Mouse (Mus musculus): ENCODE measurements around the gene Spata20.

- no peak for TF ChIP-seq EP300 (IDR thresholded peaks at IDR 0.05; ENCODE audit: insufficient read depth, low read depth, low read length)
- no peak for TF ChIP-seq CTCF (IDR thresholded peaks at IDR 0.05; ENCODE audit: low read depth, low read length)
Observed at GRCm38 (mm10) chr11:94491749-94492099, 5.7 kb upstream of the Spata20 start.
